Comparison of ENCODE assay signal across 9 mouse cellular contexts in genomic region chr7:135479322-135479880, GRCm38 (mm10). TPM values are rescaled to one million over a fixed set of nuclear protein-coding genes. Genes with fewer than 3 reads are reported as not detected.
DNase-seq lines count a peak whose midpoint lies in the region; ATAC-seq and TF ChIP-seq lines count a peak whose summit lies in the region.
"Had no signal": no experiment of that assay in that cellular context is flagged by ENCODE, and none has a peak within 500 bp of the region (broad histone marks: within the 10 kb centered on the region; RNA-seq: fewer than 3 reads in every experiment).

No protein-coding gene starts in this region.

- no peaks in the 10 kb centered on the region for H3K36me3 ChIP-seq in kidney, postnatal 0 days (ENCODE audit: insufficient read depth, low read length)
- no peaks in the 10 kb centered on the region for H3K36me3 ChIP-seq in forebrain, embryonic 15.5 days
- H3K36me3 ChIP-seq in liver, embryonic 12.5 days, result no peaks in the 10 kb centered on the region
- H3K36me3 ChIP-seq: liver, embryonic 15.5 days had no signal

- 45% methylated on average over 10 of the region's 10 CpGs for WGBS in kidney, postnatal 0 days
- WGBS in forebrain, embryonic 15.5 days, result 10% methylated on average over 10 of the region's 10 CpGs
- 59% methylated on average over 10 of the region's 10 CpGs for WGBS in liver, embryonic 12.5 days (ENCODE audit: insufficient replicate concordance)

- no peak for ATAC-seq in kidney, postnatal 0 days (replicated peaks; ENCODE audit: low FRiP score, low read depth)
- peak; percentile 43 for ATAC-seq in forebrain, embryonic 15.5 days (replicated peaks)
- no peak for ATAC-seq in megakaryocyte progenitor cell, adult 5-6 weeks (replicated peaks; ENCODE audit: poor library complexity)
- ATAC-seq in liver, embryonic 12.5 days, result no peak

- DNase-seq in kidney, postnatal 0 days (ENCODE audit: low spot score), result peak; percentile 13
- DNase-seq in kidney, postnatal 14 days, result no peak
- DNase-seq in 3T3-L1 (ENCODE audit: low read depth, low spot score) (peak; percentile 88), R1 (ENCODE audit: low read depth, low spot score) (peak; percentile 93)
- DNase-seq in gastrocnemius, adult 18-20 months (ENCODE audit: low spot score), result no peak

- H3K9me3 ChIP-seq in kidney, postnatal 0 days (replicated peaks; ENCODE audit: low read length), result no peaks in the 10 kb centered on the region
- H3K9me3 ChIP-seq in forebrain, embryonic 15.5 days, result no peaks in the 10 kb centered on the region
- no peaks in the 10 kb centered on the region for H3K9me3 ChIP-seq in liver, embryonic 12.5 days (replicated peaks)
- H3K9me3 ChIP-seq: liver, embryonic 15.5 days had no signal

- no peak overlapping the region for H3K4me3 ChIP-seq in kidney, postnatal 0 days (replicated peaks; ENCODE audit: low read depth, low read length)
- no peak overlapping the region for H3K4me3 ChIP-seq in forebrain, embryonic 15.5 days
- no peak overlapping the region for H3K4me3 ChIP-seq in liver, embryonic 12.5 days
- H3K4me3 ChIP-seq: liver, embryonic 15.5 days had no signal

- no peak for TF ChIP-seq CTCF in kidney, postnatal 0 days (IDR thresholded peaks at IDR 0.05; ENCODE audit: low read depth)

- H3K4me1 ChIP-seq in kidney, postnatal 0 days (replicated peaks; ENCODE audit: insufficient read depth, low read length), result no peaks in the 10 kb centered on the region
- H3K4me1 ChIP-seq in forebrain, embryonic 15.5 days, result peaks cover 14% of the 10 kb centered on the region
- H3K4me1 ChIP-seq in liver, embryonic 12.5 days, result no peaks in the 10 kb centered on the region
- H3K4me1 ChIP-seq: liver, embryonic 15.5 days had no signal

- H3K4me2 ChIP-seq in kidney, postnatal 0 days (ENCODE audit: low read length), result no peak overlapping the region
- H3K4me2 ChIP-seq in forebrain, embryonic 15.5 days (replicated peaks), result peak overlapping the region; percentile 19
- H3K4me2 ChIP-seq in liver, embryonic 12.5 days, result no peak overlapping the region
- H3K4me2 ChIP-seq: liver, embryonic 15.5 days had no signal

- no peaks in the 10 kb centered on the region for H3K27me3 ChIP-seq in kidney, postnatal 0 days (ENCODE audit: insufficient read depth, low read length)
- H3K27me3 ChIP-seq in forebrain, embryonic 15.5 days, result peaks cover 8% of the 10 kb centered on the region; the same call in 1 of the 2 replicates
- H3K27me3 ChIP-seq in liver, embryonic 12.5 days (replicated peaks), result peaks cover 10% of the 10 kb centered on the region; the same call in 1 of the 2 replicates
- H3K27me3 ChIP-seq: liver, embryonic 15.5 days had no signal

- H3K27ac ChIP-seq in kidney, postnatal 0 days, result no peak overlapping the region
- peak overlapping the region; percentile 32 for H3K27ac ChIP-seq in forebrain, embryonic 15.5 days (replicated peaks)
- H3K27ac ChIP-seq in liver, embryonic 12.5 days, result no peak overlapping the region
- H3K27ac ChIP-seq: liver, embryonic 15.5 days had no signal

- H3K9ac ChIP-seq in kidney, postnatal 0 days (ENCODE audit: low read depth, low read length), result no peak overlapping the region
- H3K9ac ChIP-seq in forebrain, embryonic 15.5 days (replicated peaks), result no peak overlapping the region
- no peak overlapping the region for H3K9ac ChIP-seq in liver, embryonic 12.5 days
- H3K9ac ChIP-seq: liver, embryonic 15.5 days had no signal

RNA-seq across cellular contexts. Expression of gene Clrn3, which starts 49.1 kb away (rescaled TPM):
- 24.6 and 26.1 TPM in 2 replicates for polyA plus RNA-seq in kidney, postnatal 0 days (2015; fragmentation: Nextera tagmentation; extraction: Ambion mirVana)
- polyA plus RNA-seq in forebrain, embryonic 15.5 days (2015; fragmentation: Nextera tagmentation; extraction: Ambion mirVana), result not detected in 2 replicates
- total RNA-seq in megakaryocyte progenitor cell, adult 5-6 weeks (2015), result 0.07 TPM in 1 of 2 replicates, not detected in the other
- not detected in 2 replicates for total RNA-seq in megakaryocyte progenitor cell, adult 5-6 weeks (2017)
- total RNA-seq in gastrocnemius, adult 18-20 months (2021), result not detected
- not detected in 2 replicates for polyA plus RNA-seq in liver, embryonic 12.5 days (2016; fragmentation: Nextera tagmentation; extraction: Ambion mirVana)

RNA-seq across cellular contexts. Expression of gene Ptpre, which starts 57.9 kb away (rescaled TPM):
- 1.0 and 1.3 TPM in 2 replicates for polyA plus RNA-seq in kidney, postnatal 0 days (2015; fragmentation: Nextera tagmentation; extraction: Ambion mirVana)
- 3.1 and 3.4 TPM in 2 replicates for polyA plus RNA-seq in forebrain, embryonic 15.5 days (2015; fragmentation: Nextera tagmentation; extraction: Ambion mirVana)
- total RNA-seq in megakaryocyte progenitor cell, adult 5-6 weeks (2015), result 61.4 and 74.2 TPM in 2 replicates
- total RNA-seq in megakaryocyte progenitor cell, adult 5-6 weeks (2017), result 49.6 and 59.1 TPM in 2 replicates
- 1 to 10 TPM in 1 of 2 experiments, under 1 TPM in 1; 0.84 to 1.5 TPM for total RNA-seq in gastrocnemius, adult 18-20 months (2021)
- 4.6 and 6.0 TPM in 2 replicates for polyA plus RNA-seq in liver, embryonic 12.5 days (2016; fragmentation: Nextera tagmentation; extraction: Ambion mirVana)

Comparison
In these comparisons a context has a peak if more than half of its experiments do, and no peak if none do; other contexts are left out.
1. DNase-seq: peak in kidney, postnatal 0 days (single experiment), 3T3-L1 (single experiment) and R1 (single experiment); none in kidney, postnatal 14 days (single experiment) and gastrocnemius, adult 18-20 months (single experiment).
2. RNA of gene Clrn3, which starts 49.1 kb away (polyA plus RNA-seq): 24.6 to 26.1 TPM in kidney, postnatal 0 days; not detected in forebrain, embryonic 15.5 days and not detected in liver, embryonic 12.5 days; every median in the first group is over 10 times any median in the second.